Mouse (Mus musculus) kidney, embryonic 15.5 days (tissue): Measurements from ENCODE around the gene Ptcd1. TPM values are rescaled to one million over a fixed set of nuclear protein-coding genes. Genes with fewer than 3 reads are reported as not detected.
"Not testable (repeated sequence)": the region's sequence is repeated elsewhere in the genome, so short reads cannot be mapped to it uniquely, and the experiment has no call there.

Experiments used
- ATAC-seq: fragments of 200-750 bp; cut with Nextera tagmentation; replicated peaks from 2 replicates; pipeline ENCODE4 v1.8.0; 2017; ENCODE audit warnings: moderate TSS enrichment; ENCODE audit not compliant: low FRiP score
- H3K27ac ChIP-seq: fragments of 300-500 bp; sonication (generic); 2 replicates; pipeline ENCODE4 v1.5.1; 2015; ENCODE audit warnings: mild to moderate bottlenecking, inconsistent platforms
- H3K27me3 ChIP-seq: fragments of 300-500 bp; sonication (generic); 2 replicates; pipeline ENCODE4 v1.6.1; 2015; ENCODE audit warnings: inconsistent platforms
- H3K36me3 ChIP-seq: fragments of 300-500 bp; sonication (generic); 2 replicates; pipeline ENCODE4 v1.6.1; 2015; ENCODE audit warnings: inconsistent platforms
- H3K4me1 ChIP-seq: fragments of 300-500 bp; sonication (generic); 2 replicates; pipeline ENCODE4 v1.6.1; 2015; ENCODE audit warnings: inconsistent platforms
- H3K4me2 ChIP-seq: fragments of 300-500 bp; sonication (generic); 2 replicates; pipeline ENCODE4 v1.6.1; 2015; ENCODE audit warnings: moderate library complexity, mild to moderate bottlenecking, inconsistent platforms
- H3K4me3 ChIP-seq: fragments of 300-500 bp; sonication (generic); replicated peaks from 2 replicates; pipeline ENCODE4 v1.5.1; 2015; ENCODE audit warnings: mild to moderate bottlenecking, inconsistent platforms
- H3K9ac ChIP-seq: fragments of 300-500 bp; sonication (generic); 2 replicates; pipeline ENCODE4 v1.6.1; 2015; ENCODE audit warnings: mild to moderate bottlenecking, inconsistent platforms
- H3K9me3 ChIP-seq: fragments of 300-500 bp; sonication (generic); replicated peaks from 2 replicates; pipeline ENCODE4 v1.6.1; 2016; ENCODE audit warnings: inconsistent platforms
- WGBS: fragments of 180-500 bp; shearing (Covaris S2); methylation state at CpG from one replicate; pipeline ENCODE4 v1.1.7; 2015; ENCODE audit warnings: mixed read lengths; 5-methylcytosine and 5-hydroxymethylcytosine counted together
- polyA plus RNA-seq: library from polyadenylated mRNA; unstranded; fragments of >200 nt; fragmentation: Nextera tagmentation; extraction: Ambion mirVana; gene quantifications from 2 replicates; pipeline ENCODE4 v1.2.1, GENCODE M21; 2015

Gene Ptcd1
- polyA plus RNA-seq, 1 experiment from 2014 or later, result 17.4 TPM

GRCm38 (mm10) chr5:145105694-145106275 is 61.1 kb downstream of the Ptcd1 start:
- Histone ChIP-seq H3K4me2 (no peak overlapping the region), H3K36me3 (peaks cover 97% of the 10 kb centered on the region), H3K9me3 (no peaks in the 10 kb centered on the region), H3K27me3 (no peaks in the 10 kb centered on the region), H3K27ac (no peak overlapping the region), H3K4me3 (no peak overlapping the region), H3K9ac (no peak overlapping the region), H3K4me1 (no peaks in the 10 kb centered on the region)
- ATAC-seq, result no peak
- WGBS, result 88% methylated on average over 9 of the region's 9 CpGs

- Histone ChIP-seq H3K27ac (no peak overlapping the region), H3K4me2 (no peak overlapping the region), H3K4me3 (no peak overlapping the region), H3K9me3 (no peaks in the 10 kb centered on the region), H3K9ac (no peak overlapping the region), H3K27me3 (no peaks in the 10 kb centered on the region), H3K4me1 (no peaks in the 10 kb centered on the region), H3K36me3 (peaks cover 97% of the 10 kb centered on the region)
- 92% methylated on average over 9 of the region's 9 CpGs for WGBS
- ATAC-seq, result no peak
Observed at GRCm38 (mm10) chr5:145104328-145104727, 62.6 kb downstream of the Ptcd1 start.

- Histone ChIP-seq H3K27ac (no peak overlapping the region), H3K9me3 (no peaks in the 10 kb centered on the region), H3K4me1 (no peaks in the 10 kb centered on the region), H3K4me3 (no peak overlapping the region), H3K36me3 (peaks cover 99% of the 10 kb centered on the region), H3K9ac (no peak overlapping the region), H3K4me2 (no peak overlapping the region), H3K27me3 (no peaks in the 10 kb centered on the region)
- 92% methylated on average over 4 of the region's 4 CpGs for WGBS
- no peak for ATAC-seq
Observed at GRCm38 (mm10) chr5:145102706-145103105, 64.2 kb downstream of the Ptcd1 start.

GRCm38 (mm10) chr5:145101451-145101850 is 65.5 kb downstream of the Ptcd1 start:
- peaks cover 99% of the 10 kb centered on the region for H3K36me3 ChIP-seq
- H3K4me1 ChIP-seq, H3K27me3 ChIP-seq, H3K9me3 ChIP-seq, H3K4me3 ChIP-seq, H3K27ac ChIP-seq, H3K4me2 ChIP-seq, H3K9ac ChIP-seq, ATAC-seq: not testable (repeated sequence)
- 95% methylated on average over 11 of the region's 11 CpGs for WGBS

GRCm38 (mm10) chr5:145100960-145101359 is 65.9 kb downstream of the Ptcd1 start:
- Histone ChIP-seq H3K36me3 (peaks cover 99% of the 10 kb centered on the region), H3K4me1 (no peaks in the 10 kb centered on the region), H3K27ac (no peak overlapping the region), H3K9ac (no peak overlapping the region), H3K9me3 (no peaks in the 10 kb centered on the region), H3K4me2 (no peak overlapping the region), H3K27me3 (no peaks in the 10 kb centered on the region), H3K4me3 (no peak overlapping the region)
- WGBS, result 95% methylated on average over 9 of the region's 9 CpGs
- no peak for ATAC-seq

- H3K4me1 ChIP-seq, result no peaks in the 10 kb centered on the region
- H3K4me3 ChIP-seq, result no peak overlapping the region
- no peak overlapping the region for H3K9ac ChIP-seq
- no peak overlapping the region for H3K27ac ChIP-seq
- WGBS, result 93% methylated on average over 10 of the region's 10 CpGs
- no peak overlapping the region for H3K4me2 ChIP-seq
- H3K9me3 ChIP-seq, result no peaks in the 10 kb centered on the region
- no peak for ATAC-seq
- H3K27me3 ChIP-seq, result no peaks in the 10 kb centered on the region
- peaks cover 99% of the 10 kb centered on the region for H3K36me3 ChIP-seq
Observed at GRCm38 (mm10) chr5:145098340-145098821, 68.5 kb downstream of the Ptcd1 start.

Other genes with a start within 250 kb of the Ptcd1 start
- gene Smurf1, start 201.3 kb downstream of the Ptcd1 start, polyA plus RNA-seq, result 14.0 and 15.4 TPM in 2 replicates
- gene Gm4871, start 134.4 kb downstream of the Ptcd1 start, polyA plus RNA-seq, result not detected in 2 replicates
- not detected in 2 replicates for gene 1700018F24Rik, start 124.1 kb downstream of the Ptcd1 start, polyA plus RNA-seq
- gene Arpc1a, start 83.3 kb downstream of the Ptcd1 start, polyA plus RNA-seq, result 138 and 140 TPM in 2 replicates
- not detected in 2 replicates for gene Kpna7, start 83.1 kb downstream of the Ptcd1 start, polyA plus RNA-seq
- gene Arpc1b, start 52.9 kb downstream of the Ptcd1 start, polyA plus RNA-seq, result 294 and 313 TPM in 2 replicates
- 104 and 106 TPM in 2 replicates for gene Pdap1, start 26.9 kb downstream of the Ptcd1 start, polyA plus RNA-seq
- 196 TPM in 2 replicates for gene Bud31, start 26.7 kb downstream of the Ptcd1 start, polyA plus RNA-seq
- gene Cpsf4, start 105 bp upstream of the Ptcd1 start, polyA plus RNA-seq, result 52.0 and 57.6 TPM in 2 replicates
- gene Atp5j2, start 25.0 kb upstream of the Ptcd1 start, polyA plus RNA-seq, result 744 and 779 TPM in 2 replicates
- 8.1 and 9.9 TPM in 2 replicates for gene Zkscan14, start 34.8 kb upstream of the Ptcd1 start, polyA plus RNA-seq
- 14.1 and 14.4 TPM in 2 replicates for gene Zkscan5, start 37.5 kb upstream of the Ptcd1 start, polyA plus RNA-seq
- 31.3 and 34.5 TPM in 2 replicates for gene Zfp655, start 64.6 kb upstream of the Ptcd1 start, polyA plus RNA-seq
- gene Zscan25, start 113.4 kb upstream of the Ptcd1 start, polyA plus RNA-seq, result 0.48 and 0.61 TPM in 2 replicates
- not detected in 2 replicates for gene Cyp3a57, start 178.2 kb upstream of the Ptcd1 start, polyA plus RNA-seq